Mouse (Mus musculus) small intestine, adult 2 months (tissue): ENCODE data around the gene Dclre1b.

Experiments
- CTCF ChIP-seq: fragments of 200-500 bp; IDR thresholded peaks from 2 replicates; pipeline ENCODE4 v1.5.1; 2012; ENCODE audit warnings: low read depth, mild to moderate bottlenecking, control low read depth, inconsistent platforms, low read length, moderate library complexity, mixed read lengths; ENCODE audit not compliant: insufficient replicate concordance, insufficient read length; ENCODE audit errors: extremely low read depth
- POLR2A ChIP-seq: fragments of 200-500 bp; IDR thresholded peaks from 2 replicates; pipeline ENCODE4 v1.6.1; 2012; ENCODE audit warnings: low read depth, mild to moderate bottlenecking, control low read depth, inconsistent platforms, low read length, moderate library complexity

DNA sequence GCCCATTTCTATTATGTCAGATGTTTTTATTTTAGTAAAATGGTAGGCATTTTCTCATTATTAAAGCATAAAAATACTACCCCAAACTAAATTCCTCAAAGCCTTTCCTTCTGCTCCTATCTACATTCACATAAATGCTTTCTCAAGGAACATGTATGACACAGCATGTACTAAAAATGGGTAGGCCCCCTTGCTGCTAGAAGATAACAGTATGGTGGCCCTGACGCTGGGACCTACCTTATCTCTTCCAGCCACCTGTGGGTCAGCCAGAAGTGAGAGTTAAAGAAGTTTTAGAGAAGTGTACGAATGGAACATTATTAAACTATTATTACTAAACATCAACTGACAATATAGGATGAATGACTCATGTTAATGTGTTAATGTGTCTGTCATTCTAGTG, 9.7 kb downstream of the Dclre1b start:
- no peak for TF ChIP-seq CTCF
- no peak for TF ChIP-seq POLR2A
